ENCODE assay signal across 14 mouse cellular contexts in genomic region chr1:127603697-127604631, GRCm38 (mm10).
DNase-seq lines count a peak whose midpoint lies in the region; ATAC-seq lines count a peak whose summit lies in the region.
"Had no signal": no experiment of that assay in that cellular context is flagged by ENCODE, and none has a peak within 500 bp of the region (broad histone marks: within the 10 kb centered on the region; RNA-seq: fewer than 3 reads in every experiment).

No protein-coding gene starts in this region.

- H3K27me3 ChIP-seq in hindbrain, embryonic 14.5 days (ENCODE audit: control insufficient read depth, insufficient read depth, low read length), result no peaks in the 10 kb centered on the region
- peaks cover 14% of the 10 kb centered on the region; the same call in 1 of the 2 replicates for H3K27me3 ChIP-seq in neural tube, embryonic 13.5 days
- H3K27me3 ChIP-seq in heart, embryonic 11.5 days (ENCODE audit: control insufficient read depth, insufficient read depth, low read length), result no peaks in the 10 kb centered on the region

- DNase-seq in left cerebral cortex, postnatal 4 days, result peak; percentile 16
- no peak for DNase-seq in left cerebral cortex, postnatal 36 days (ENCODE audit: low spot score in 2 of 2)
- peak; percentile 51 for DNase-seq in embryo, embryonic 11 days
- peak; percentile 57 for DNase-seq in hindbrain, embryonic 14.5 days (ENCODE audit: low spot score)
- DNase-seq in layer of hippocampus, postnatal 10 days (ENCODE audit: low spot score in 2 of 2), result no peak
- no peak for DNase-seq in urinary bladder, postnatal 25 days (ENCODE audit: low spot score)
- DNase-seq: adrenal gland, postnatal 14 days; cerebellum, postnatal 36 days; gastrocnemius, postnatal 36 days; heart, postnatal 4 days; liver; lung, postnatal 4 days had no signal

- no peaks in the 10 kb centered on the region for H3K9me3 ChIP-seq in hindbrain, embryonic 14.5 days (ENCODE audit: control insufficient read depth, low read length)
- H3K9me3 ChIP-seq in neural tube, embryonic 13.5 days, result no peaks in the 10 kb centered on the region
- no peaks in the 10 kb centered on the region for H3K9me3 ChIP-seq in heart, embryonic 11.5 days (replicated peaks; ENCODE audit: control insufficient read depth, low read length)

- H3K27ac ChIP-seq in hindbrain, embryonic 14.5 days, result peak overlapping the region; percentile 52; the same call in 1 of the 2 replicates
- H3K27ac ChIP-seq in neural tube, embryonic 13.5 days (replicated peaks), result peak overlapping the region; percentile 11
- no peak overlapping the region for H3K27ac ChIP-seq in heart, embryonic 11.5 days (ENCODE audit: low read depth, low read length)

- no peak overlapping the region for H3K9ac ChIP-seq in hindbrain, embryonic 14.5 days
- H3K9ac ChIP-seq in neural tube, embryonic 13.5 days, result no peak overlapping the region
- H3K9ac ChIP-seq in heart, embryonic 11.5 days (ENCODE audit: low read depth, low read length), result no peak overlapping the region

- H3K4me3 ChIP-seq in hindbrain, embryonic 14.5 days (replicated peaks; ENCODE audit: low read length), result no peak overlapping the region
- H3K4me3 ChIP-seq in neural tube, embryonic 13.5 days, result no peak overlapping the region
- H3K4me3 ChIP-seq in heart, embryonic 11.5 days (ENCODE audit: low read depth, low read length), result no peak overlapping the region

- no peak overlapping the region for H3K4me2 ChIP-seq in hindbrain, embryonic 14.5 days (replicated peaks)
- H3K4me2 ChIP-seq in neural tube, embryonic 13.5 days, result no peak overlapping the region
- H3K4me2 ChIP-seq in heart, embryonic 11.5 days, result no peak overlapping the region

- WGBS in hindbrain, embryonic 14.5 days, result 46% methylated on average over 9 of the region's 9 CpGs
- WGBS in neural tube, embryonic 13.5 days, result 48% methylated on average over 9 of the region's 9 CpGs
- WGBS in heart, embryonic 11.5 days (ENCODE audit: insufficient replicate concordance), result 75% methylated on average over 9 of the region's 9 CpGs

- H3K4me1 ChIP-seq in hindbrain, embryonic 14.5 days (replicated peaks; ENCODE audit: control insufficient read depth, insufficient read depth, low read length), result peaks cover 8% of the 10 kb centered on the region
- H3K4me1 ChIP-seq in neural tube, embryonic 13.5 days (replicated peaks), result peaks cover 17% of the 10 kb centered on the region
- no peaks in the 10 kb centered on the region for H3K4me1 ChIP-seq in heart, embryonic 11.5 days (ENCODE audit: control insufficient read depth, insufficient read depth, low read length)

- intact Hi-C loops in left cerebral cortex, postnatal 4 days (cut with DNase I), result no loop called here
- intact Hi-C loops in left cerebral cortex, postnatal 36 days (cut with DNase I), result no loop called here

- H3K36me3 ChIP-seq in hindbrain, embryonic 14.5 days (replicated peaks; ENCODE audit: control insufficient read depth, insufficient read depth), result no peaks in the 10 kb centered on the region
- no peaks in the 10 kb centered on the region for H3K36me3 ChIP-seq in neural tube, embryonic 13.5 days
- H3K36me3 ChIP-seq in heart, embryonic 11.5 days (ENCODE audit: control insufficient read depth, insufficient read depth, low read length), result no peaks in the 10 kb centered on the region

- peak; percentile 79 for ATAC-seq in hindbrain, embryonic 14.5 days (ENCODE audit: low FRiP score)
- ATAC-seq in neural tube, embryonic 13.5 days (ENCODE audit: low read depth), result peak; percentile 69
- ATAC-seq in heart, embryonic 11.5 days (replicated peaks; ENCODE audit: insufficient number of reproducible peaks, low FRiP score, low TSS enrichment), result no peak

Comparison
In these comparisons a context has a peak if more than half of its experiments do, and no peak if none do; other contexts are left out.
1. DNase-seq: peak in left cerebral cortex, postnatal 4 days (single experiment), embryo, embryonic 11 days (single experiment) and hindbrain, embryonic 14.5 days (single experiment); none in left cerebral cortex, postnatal 36 days (0 of 2), layer of hippocampus, postnatal 10 days (0 of 2) and urinary bladder, postnatal 25 days (single experiment).